Mouse (Mus musculus) embryonic fibroblast, embryonic 13.5 days (primary cell): ENCODE results near the gene Pfkm.

ENCODE experiments used
- CTCF ChIP-seq: IDR thresholded peaks from 2 replicates; pipeline ENCODE4 v1.5.1; 2011; ENCODE audit warnings: mild to moderate bottlenecking, control low read depth, low read length, moderate library complexity, borderline replicate concordance; ENCODE audit not compliant: insufficient read depth
- POLR2A ChIP-seq: IDR thresholded peaks from 2 replicates; pipeline ENCODE4 v1.6.1; 2011; ENCODE audit warnings: low read depth, mild to moderate bottlenecking, control low read depth, low read length, moderate library complexity

GRCm38 (mm10) chr15:98133471-98133870 lies 41.1 kb downstream of the Pfkm start:
- TF ChIP-seq CTCF (no peak), POLR2A (no peak)
